16 mouse cellular contexts compared by ENCODE assay signal in the genomic region with DNA sequence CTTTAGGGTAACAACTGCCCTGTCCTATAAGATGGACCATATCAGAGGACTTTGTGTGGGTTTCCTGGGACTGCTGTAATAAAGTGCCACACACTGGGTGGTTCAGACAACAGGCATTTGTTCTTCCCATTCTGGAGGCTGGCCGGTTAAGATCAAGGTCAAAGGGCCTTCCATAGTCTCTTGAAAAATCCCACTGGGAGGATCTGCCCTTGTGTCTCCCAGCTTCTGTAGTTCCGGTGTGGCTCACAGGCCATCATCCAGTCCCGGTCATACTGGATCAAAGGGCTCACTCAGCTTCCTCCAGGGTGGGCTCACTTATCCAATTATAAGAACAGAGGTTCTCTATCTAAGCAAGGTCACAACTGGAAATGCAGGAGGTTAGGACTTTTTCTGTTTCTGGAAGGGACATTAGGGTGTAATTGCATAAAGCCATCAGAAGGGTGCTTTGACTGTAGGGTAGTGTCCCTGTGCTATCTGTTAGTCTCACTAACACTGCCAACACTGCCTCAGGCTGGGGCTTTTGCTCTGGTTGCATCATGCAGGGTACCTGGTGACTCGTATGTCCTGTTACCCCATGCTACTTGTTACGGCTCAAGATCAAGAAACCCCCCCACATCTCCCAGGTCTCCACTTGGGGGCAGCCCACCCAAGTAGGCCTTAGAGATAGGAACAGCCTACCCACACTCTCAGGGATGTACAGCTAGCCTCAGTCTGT. TPM values are rescaled to one million over a fixed set of nuclear protein-coding genes. Genes with fewer than 3 reads are reported as not detected.
DNase-seq lines count a peak whose midpoint lies in the region; ATAC-seq and TF ChIP-seq lines count a peak whose summit lies in the region.
"Had no signal": no experiment of that assay in that cellular context is flagged by ENCODE, and none has a peak within 500 bp of the region (broad histone marks: within the 10 kb centered on the region; RNA-seq: fewer than 3 reads in every experiment).

No protein-coding gene starts in this region.

- dilution Hi-C loops in CH12.LX (cut with MboI; ENCODE audit: extremely low pct_ligation_motif_present, extremely low pct_unique_long_range_greater_than_20kb, low sequenced_read_pairs) = no loop called here

- 0 out of 2 replicates have a peak, but pooled peaks have one; percentile 19 for ATAC-seq in kidney, embryonic 16.5 days (ENCODE audit: low FRiP score, low TSS enrichment)
- ATAC-seq in hindbrain, embryonic 12.5 days (ENCODE audit: low FRiP score) = no peak
- ATAC-seq: hindbrain, postnatal 0 days had no signal

- H3K9me3 ChIP-seq in kidney, embryonic 16.5 days (ENCODE audit: low read length) = no peaks in the 10 kb centered on the region; the same call in 1 of the 2 replicates
- peaks cover 3% of the 10 kb centered on the region for H3K9me3 ChIP-seq in CH12.LX (replicated peaks; ENCODE audit: low read length)
- no peaks in the 10 kb centered on the region for H3K9me3 ChIP-seq in hindbrain, embryonic 12.5 days (replicated peaks)
- H3K9me3 ChIP-seq: embryonic facial prominence, embryonic 12.5 days; kidney, embryonic 15.5 days; limb, embryonic 12.5 days; liver, embryonic 15.5 days; midbrain, embryonic 12.5 days had no signal

- H3K4me1 ChIP-seq in kidney, embryonic 16.5 days (ENCODE audit: insufficient read depth, low read length) = peaks cover 1% of the 10 kb centered on the region
- H3K4me1 ChIP-seq in CH12.LX (ENCODE audit: control insufficient read depth in 1 of 2, insufficient read depth in 2 of 2) = peaks cover 17 to 54% of the 10 kb centered on the region in 2 experiments
- H3K4me1 ChIP-seq in hindbrain, embryonic 12.5 days = peaks cover 5% of the 10 kb centered on the region
- H3K4me1 ChIP-seq: liver, embryonic 15.5 days had no signal

- DNase-seq in kidney, adult 18-20 months = no peak
- DNase-seq in CH12.LX (ENCODE audit: extremely low read depth) (no peak), NIH3T3 (ENCODE audit: low read depth) (peak; percentile 63)
- no peak for DNase-seq in frontal cortex, postnatal 25 days (ENCODE audit: low spot score in 2 of 2)
- DNase-seq: cerebellum, adult 11-12 months; lung, postnatal 36 days; right cerebral cortex, postnatal 14 days had no signal

- TF ChIP-seq CTCF in CH12.LX (conservative IDR thresholded peaks at IDR 0.05 in 1 of 2, IDR thresholded peaks at IDR 0.05 in 1 of 2; ENCODE audit: low read depth in 2 of 2, low read length in 2 of 2) = peak in 1 of 2 experiments; percentile 28; a peak in 1 of 4 replicates

- TF ChIP-seq RAD21 in CH12.LX (IDR thresholded peaks at IDR 0.05; ENCODE audit: low read depth, low read length) = peak; percentile 7

- in situ Hi-C loops in CH12.LX (cut with MboI; ENCODE audit: low pct_ligation_motif_present, low pct_unique_long_range_greater_than_20kb, low sequenced_read_pairs) = no loop called here

- H3K4me2 ChIP-seq in kidney, embryonic 16.5 days (replicated peaks; ENCODE audit: low read depth, low read length) = no peak overlapping the region
- no peak overlapping the region for H3K4me2 ChIP-seq in CH12.LX (ENCODE audit: insufficient read depth, low read depth, poor library complexity, severe bottlenecking)
- peak overlapping the region; percentile 41 for H3K4me2 ChIP-seq in myocyte (ENCODE audit: low read depth)
- no peak overlapping the region for H3K4me2 ChIP-seq in hindbrain, embryonic 12.5 days (replicated peaks)
- H3K4me2 ChIP-seq: embryonic facial prominence, embryonic 12.5 days; kidney, embryonic 15.5 days; limb, embryonic 12.5 days; liver, embryonic 15.5 days; midbrain, embryonic 12.5 days had no signal

- H3K4me3 ChIP-seq in kidney, embryonic 16.5 days (ENCODE audit: low read length) = no peak overlapping the region
- H3K4me3 ChIP-seq in CH12.LX (replicated peaks in 1 of 3; ENCODE audit: low read depth in 2 of 3, low read length in 2 of 3, poor library complexity in 1 of 3) (no peak overlapping the region), myocyte (no peak overlapping the region)
- H3K4me3 ChIP-seq in hindbrain, embryonic 12.5 days = no peak overlapping the region
- H3K4me3 ChIP-seq: embryonic facial prominence, embryonic 12.5 days; kidney, embryonic 15.5 days; limb, embryonic 12.5 days; liver, embryonic 15.5 days; midbrain, embryonic 12.5 days had no signal

- no peak overlapping the region for H3K27ac ChIP-seq in kidney, embryonic 16.5 days (ENCODE audit: low read length)
- no peak overlapping the region for H3K27ac ChIP-seq in CH12.LX (ENCODE audit: insufficient read depth, low read depth)
- no peak overlapping the region for H3K27ac ChIP-seq in hindbrain, embryonic 12.5 days
- H3K27ac ChIP-seq: embryonic facial prominence, embryonic 12.5 days; hindbrain, postnatal 0 days; kidney, embryonic 15.5 days; limb, embryonic 12.5 days; liver, embryonic 15.5 days; midbrain, embryonic 12.5 days had no signal

- H3K79me2 ChIP-seq in CH12.LX (replicated peaks; ENCODE audit: control insufficient read depth, extremely low read depth, insufficient read depth, poor library complexity, severe bottlenecking) (no peaks in the 10 kb centered on the region), myocyte (ENCODE audit: control insufficient read depth, insufficient read depth) (peaks cover 42% of the 10 kb centered on the region)

- 69% methylated on average over 5 of the region's 5 CpGs for WGBS in kidney, embryonic 16.5 days
- 75% methylated on average over 5 of the region's 5 CpGs for WGBS in hindbrain, embryonic 12.5 days

- H3ac ChIP-seq in myocyte (ENCODE audit: control insufficient read depth, insufficient read length) = no peak overlapping the region

- H3K27me3 ChIP-seq in kidney, embryonic 16.5 days (ENCODE audit: insufficient read depth, low read length) = no peaks in the 10 kb centered on the region
- H3K27me3 ChIP-seq in CH12.LX (replicated peaks) (no peaks in the 10 kb centered on the region), myocyte (ENCODE audit: control insufficient read depth, insufficient read depth, insufficient read length) (no peaks in the 10 kb centered on the region)
- no peaks in the 10 kb centered on the region; the same call in 1 of the 2 replicates for H3K27me3 ChIP-seq in hindbrain, embryonic 12.5 days
- H3K27me3 ChIP-seq: embryonic facial prominence, embryonic 12.5 days; kidney, embryonic 15.5 days; liver, embryonic 15.5 days; midbrain, embryonic 12.5 days had no signal

- TF ChIP-seq POLR2A in CH12.LX (IDR thresholded peaks at IDR 0.05; ENCODE audit: low read depth, low read length) = no peak
- no peak for TF ChIP-seq POLR2A in myocyte (IDR thresholded peaks at IDR 0.05; ENCODE audit: insufficient read length, low read depth)

- no peak for TF ChIP-seq EP300 in CH12.LX (IDR thresholded peaks at IDR 0.05; ENCODE audit: low read length)

- no peaks in the 10 kb centered on the region for H3K36me3 ChIP-seq in kidney, embryonic 16.5 days (ENCODE audit: insufficient read depth, low read length)
- H3K36me3 ChIP-seq in CH12.LX (replicated peaks in 1 of 2; ENCODE audit: control insufficient read depth in 1 of 2, insufficient read depth in 1 of 2, low read length in 1 of 2) (peaks cover 0 to 66% of the 10 kb centered on the region in 2 experiments), myocyte (ENCODE audit: control insufficient read depth, insufficient read depth) (peaks cover 7% of the 10 kb centered on the region)
- no peaks in the 10 kb centered on the region for H3K36me3 ChIP-seq in hindbrain, embryonic 12.5 days
- H3K36me3 ChIP-seq: embryonic facial prominence, embryonic 12.5 days; kidney, embryonic 15.5 days; limb, embryonic 12.5 days; liver, embryonic 15.5 days; midbrain, embryonic 12.5 days had no signal

- H3K9ac ChIP-seq in kidney, embryonic 16.5 days (replicated peaks; ENCODE audit: low read length) = no peak overlapping the region
- H3K9ac ChIP-seq in CH12.LX (ENCODE audit: insufficient read depth, low read depth) = no peak overlapping the region
- no peak overlapping the region for H3K9ac ChIP-seq in hindbrain, embryonic 12.5 days
- H3K9ac ChIP-seq: embryonic facial prominence, embryonic 12.5 days; kidney, embryonic 15.5 days; limb, embryonic 12.5 days; liver, embryonic 15.5 days; midbrain, embryonic 12.5 days had no signal

TF ChIP-seq in CH12.LX, 34 proteins besides CTCF, POLR2A, EP300 and RAD21:
- TF ChIP-seq PAX5 (IDR thresholded peaks at IDR 0.05; ENCODE audit: low read length) (no peak), SMC3 (IDR thresholded peaks at IDR 0.05; ENCODE audit: low read depth, low read length) (no peak; the same call in 1 of the 2 replicates), IRF4 (IDR thresholded peaks at IDR 0.05; ENCODE audit: low read depth, low read length) (no peak), UBTF (IDR thresholded peaks at IDR 0.05; ENCODE audit: low read depth, low read length) (no peak), CHD2 (IDR thresholded peaks at IDR 0.05; ENCODE audit: low read length) (no peak), USF1 (IDR thresholded peaks at IDR 0.05; ENCODE audit: low read depth, low read length) (no peak), KAT2A (IDR thresholded peaks at IDR 0.05; ENCODE audit: insufficient replicate concordance, low read length) (no peak), MAX (IDR thresholded peaks at IDR 0.05; ENCODE audit: low read length) (no peak), ZNF384 (IDR thresholded peaks at IDR 0.05; ENCODE audit: low read depth, low read length) (no peak), MXI1 (IDR thresholded peaks at IDR 0.05; ENCODE audit: low read depth, low read length) (no peak), MAZ (IDR thresholded peaks at IDR 0.05; ENCODE audit: low read depth, low read length) (no peak)

TF ChIP-seq in myocyte, 11 proteins besides CTCF, POLR2A, EP300 and RAD21:
- TF ChIP-seq CEBPB (IDR thresholded peaks at IDR 0.05; ENCODE audit: insufficient read depth, poor library complexity, severe bottlenecking) (peak; percentile 93), SRF (IDR thresholded peaks at IDR 0.05; ENCODE audit: control insufficient read depth, insufficient read length, low read depth) (no peak), MYOD1 (IDR thresholded peaks at IDR 0.05; ENCODE audit: control insufficient read depth in 1 of 3, insufficient read length in 2 of 3, low read depth in 2 of 3) (no peak), MYOG (IDR thresholded peaks at IDR 0.05; ENCODE audit: control insufficient read depth in 1 of 3, insufficient read depth in 1 of 3, insufficient read length in 2 of 3, low read depth in 2 of 3) (no peak), POLR2AphosphoS2 (IDR thresholded peaks at IDR 0.05; ENCODE audit: insufficient read length, low read depth) (peak; percentile 41)

RNA-seq across cellular contexts. Expression of gene Synj2, which starts 51.9 kb away (rescaled TPM):
- 4.0 and 4.3 TPM in 2 replicates for polyA plus RNA-seq in kidney, embryonic 16.5 days (2015; fragmentation: Nextera tagmentation; extraction: Ambion mirVana)
- total RNA-seq in CH12.LX (2012; rRNA removed) (4.5 and 5.3 TPM in 2 replicates), CH12.LX (2014; rRNA removed) (6.6 and 6.8 TPM in 2 replicates)
- polyA plus RNA-seq in CH12.LX (2012; ENCODE audit: insufficient read length, low read depth) (10.9 and 12.4 TPM in 2 replicates), myocyte (2012; fragmentation: generic; extraction: Trizol) (32.1 TPM)
- polyA plus RNA-seq in hindbrain, embryonic 12.5 days (2016; fragmentation: Nextera tagmentation; extraction: Ambion mirVana) = 1.9 TPM in 2 replicates
